Mouse (Mus musculus) intestine, embryonic 16.5 days (tissue): Measurements from ENCODE around the gene Aire. TPM values are rescaled to one million over a fixed set of nuclear protein-coding genes. Genes with fewer than 3 reads are reported as not detected.
"Not testable (repeated sequence)": the region's sequence is repeated elsewhere in the genome, so short reads cannot be mapped to it uniquely, and the experiment has no call there.

ENCODE experiments used
- ATAC-seq: fragments of 200-750 bp; cut with Nextera tagmentation; 2 replicates; pipeline ENCODE4 v1.8.0; 2017; ENCODE audit warnings: moderate TSS enrichment, moderate library complexity
- H3K27ac ChIP-seq: fragments of 300-500 bp; sonication (generic); 2 replicates; pipeline ENCODE4 v1.5.1; 2014; ENCODE audit warnings: mild to moderate bottlenecking, low read length
- H3K27me3 ChIP-seq: fragments of 300-500 bp; sonication (generic); replicated peaks from 2 replicates; pipeline ENCODE4 v1.6.1; 2014; ENCODE audit warnings: low read length, control low read depth, mixed read lengths; ENCODE audit not compliant: control insufficient read depth, insufficient read depth
- H3K36me3 ChIP-seq: fragments of 300-500 bp; sonication (generic); 2 replicates; pipeline ENCODE4 v1.6.1; 2014; ENCODE audit warnings: low read length, control low read depth; ENCODE audit not compliant: control insufficient read depth, insufficient read depth
- H3K4me1 ChIP-seq: fragments of 300-500 bp; sonication (generic); 2 replicates; pipeline ENCODE4 v1.6.1; 2014; ENCODE audit warnings: low read length, control low read depth, mixed read lengths; ENCODE audit not compliant: control insufficient read depth, insufficient read depth
- H3K4me2 ChIP-seq: fragments of 300-500 bp; sonication (generic); 2 replicates; pipeline ENCODE4 v1.6.1; 2014; ENCODE audit warnings: low read depth, low read length, control low read depth
- H3K4me3 ChIP-seq: fragments of 300-500 bp; sonication (generic); 2 replicates; pipeline ENCODE4 v1.5.1; 2014; ENCODE audit warnings: mild to moderate bottlenecking, low read length
- H3K9ac ChIP-seq: fragments of 300-500 bp; sonication (generic); 2 replicates; pipeline ENCODE4 v1.6.1; 2014; ENCODE audit warnings: low read depth, low read length
- H3K9me3 ChIP-seq: fragments of 300-500 bp; sonication (generic); 2 replicates; pipeline ENCODE4 v1.6.1; 2016; ENCODE audit warnings: low read length, control low read depth; ENCODE audit not compliant: control insufficient read depth
- WGBS: fragments of 180-500 bp; shearing (Covaris S2); extraction: QIAGEN DNeasy Blood & Tissue Kit; methylation state at CpG from one replicate; pipeline ENCODE4 v1.1.7; 2014; 5-methylcytosine and 5-hydroxymethylcytosine counted together
- polyA plus RNA-seq: library from polyadenylated mRNA; unstranded; fragments of >200 nt; fragmentation: Nextera tagmentation; extraction: Ambion mirVana; gene quantifications from 2 replicates; pipeline ENCODE4 v1.2.1, GENCODE M21; 2015

The Aire gene
- polyA plus RNA-seq, 1 experiment from 2014 or later: 0.20 TPM

DNA sequence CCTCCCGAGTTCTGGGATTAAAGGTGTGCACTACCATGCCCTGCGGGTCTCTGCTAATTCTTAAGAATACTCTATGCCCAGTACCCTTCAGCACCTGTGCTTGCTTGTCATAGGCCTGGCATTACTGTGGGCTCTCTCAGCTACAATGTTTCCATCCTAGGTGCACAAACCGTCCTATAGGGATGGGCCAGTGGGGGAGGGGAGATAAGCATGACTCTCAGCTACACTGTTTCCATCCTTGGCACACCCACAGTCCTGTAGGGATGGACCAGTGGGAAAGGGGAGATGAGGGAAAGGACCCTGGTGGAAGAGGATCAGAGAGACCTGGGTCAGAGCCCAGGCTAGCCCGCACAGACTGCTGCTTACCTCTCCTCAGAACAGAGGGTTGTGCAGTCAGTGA lies 6.3 kb downstream of the Aire start:
- 81% methylated on average over 4 of the region's 4 CpGs for WGBS
- no peak overlapping the region for H3K4me2 ChIP-seq
- ATAC-seq: no peak

DNA sequence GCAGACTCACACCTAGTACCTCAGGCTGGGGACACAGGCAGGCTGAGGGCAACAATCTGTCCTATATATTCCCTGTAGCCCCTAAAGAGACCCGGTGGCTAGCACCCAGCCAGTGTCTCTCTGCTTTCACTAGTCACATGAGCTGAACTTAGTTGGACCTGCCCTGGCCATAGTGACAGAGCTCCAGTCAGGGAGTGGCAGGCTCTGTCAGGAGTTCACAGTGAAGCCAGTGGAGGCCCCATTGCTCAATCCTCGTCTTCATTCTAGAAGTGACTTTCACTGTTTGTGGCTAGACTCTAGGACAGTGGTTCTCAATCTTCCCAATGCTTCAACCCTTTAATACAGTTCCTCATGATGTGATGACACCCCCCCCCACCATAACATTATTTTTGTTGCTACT lies 11.4 kb downstream of the Aire start:
- Histone ChIP-seq H3K4me3 (no peak overlapping the region), H3K4me1 (no peaks in the 10 kb centered on the region), H3K9me3 (no peaks in the 10 kb centered on the region), H3K9ac (no peak overlapping the region), H3K36me3 (no peaks in the 10 kb centered on the region), H3K4me2 (no peak overlapping the region), H3K27me3 (no peaks in the 10 kb centered on the region), H3K27ac (no peak overlapping the region)
- 63% methylated on average over 2 of the region's 2 CpGs for WGBS
- ATAC-seq: peak; percentile 68

More for the DNA sequence above, 6.3 kb downstream of the Aire start:
- Histone ChIP-seq H3K4me3 (no peak overlapping the region), H3K9ac (no peak overlapping the region), H3K36me3 (no peaks in the 10 kb centered on the region), H3K9me3 (no peaks in the 10 kb centered on the region), H3K4me1 (no peaks in the 10 kb centered on the region), H3K27ac (no peak overlapping the region), H3K27me3 (no peaks in the 10 kb centered on the region)

DNA sequence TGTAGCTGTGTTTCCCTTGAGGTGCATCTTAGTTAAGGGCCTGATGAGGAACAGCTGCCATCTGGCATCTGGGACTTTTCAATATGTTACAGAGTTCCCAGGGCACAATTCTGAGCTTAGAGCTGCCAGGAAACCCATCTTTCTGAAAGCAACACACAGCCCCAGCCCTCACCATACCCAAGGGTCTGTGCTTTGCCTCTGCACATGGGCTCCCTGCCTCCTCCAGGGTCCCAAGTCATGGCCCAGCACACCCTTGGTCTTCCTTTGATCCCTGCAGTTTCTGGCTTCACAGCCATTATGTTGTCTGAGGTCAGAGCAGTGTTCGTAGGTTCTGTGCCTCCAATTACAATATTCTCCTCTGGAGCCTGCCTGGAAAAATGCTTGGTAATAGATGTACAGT lies 14.3 kb downstream of the Aire start:
- no peak for ATAC-seq
- WGBS: 91% methylated on average over 1 of the region's 1 CpGs
- H3K9ac ChIP-seq: no peak overlapping the region

DNA sequence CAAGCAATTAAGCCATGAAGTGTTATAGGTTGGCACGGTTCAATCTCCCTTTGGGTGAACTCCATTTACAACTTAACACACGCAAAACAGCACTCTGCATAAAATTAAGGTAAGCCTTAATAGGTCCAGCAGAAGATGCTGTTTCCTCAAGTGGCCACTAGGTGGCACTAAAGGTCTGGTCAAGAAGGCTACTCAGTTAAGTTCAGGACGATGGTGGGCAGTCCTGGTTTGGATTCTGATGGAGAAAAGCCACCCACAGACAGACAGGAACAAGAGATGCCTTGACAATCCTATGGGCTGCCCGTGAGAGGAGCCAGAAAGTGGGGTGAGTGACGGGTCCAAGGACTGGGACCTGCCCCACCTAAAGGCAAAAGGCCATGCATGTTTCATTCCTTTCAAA lies 15.3 kb downstream of the Aire start:
- H3K9me3 ChIP-seq: no peaks in the 10 kb centered on the region
- ATAC-seq: peak; percentile 59
- H3K4me2 ChIP-seq: no peak overlapping the region
- no peak overlapping the region for H3K9ac ChIP-seq
- no peak overlapping the region for H3K4me3 ChIP-seq
- no peak overlapping the region for H3K27ac ChIP-seq
- H3K36me3 ChIP-seq: no peaks in the 10 kb centered on the region
- H3K4me1 ChIP-seq: no peaks in the 10 kb centered on the region
- 3% methylated on average over 5 of the region's 5 CpGs for WGBS
- H3K27me3 ChIP-seq: no peaks in the 10 kb centered on the region

More for the DNA sequence above, 14.3 kb downstream of the Aire start:
- Histone ChIP-seq H3K27ac (no peak overlapping the region), H3K9me3 (no peaks in the 10 kb centered on the region), H3K36me3 (no peaks in the 10 kb centered on the region), H3K4me1 (no peaks in the 10 kb centered on the region), H3K4me3 (no peak overlapping the region), H3K27me3 (no peaks in the 10 kb centered on the region), H3K4me2 (no peak overlapping the region)

DNA sequence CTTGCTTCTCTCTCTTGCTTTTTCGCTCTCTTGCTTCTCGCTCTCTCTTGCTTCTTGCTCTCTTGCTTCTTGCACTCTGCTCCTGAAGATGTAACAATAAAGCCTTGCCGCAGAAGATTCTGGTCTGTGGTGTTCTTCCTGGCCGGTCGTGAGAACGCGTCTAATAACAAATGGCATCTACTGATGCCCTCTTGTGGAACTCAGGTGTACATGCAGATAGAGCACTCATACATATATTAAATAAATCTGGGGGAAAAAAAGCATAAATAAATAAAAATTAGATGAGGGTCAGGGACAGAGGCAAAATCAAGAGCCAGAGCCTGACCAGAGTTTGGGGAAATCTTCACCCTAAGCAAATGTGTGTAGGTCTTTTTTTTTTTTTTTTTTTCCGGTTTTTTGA lies 18.0 kb downstream of the Aire start:
- not testable (repeated sequence) for H3K4me3 ChIP-seq, H3K4me1 ChIP-seq, H3K36me3 ChIP-seq, ATAC-seq, H3K27ac ChIP-seq, H3K9ac ChIP-seq, H3K9me3 ChIP-seq, H3K4me2 ChIP-seq, H3K27me3 ChIP-seq
- WGBS: 72% methylated on average over 6 of the region's 8 CpGs

DNA sequence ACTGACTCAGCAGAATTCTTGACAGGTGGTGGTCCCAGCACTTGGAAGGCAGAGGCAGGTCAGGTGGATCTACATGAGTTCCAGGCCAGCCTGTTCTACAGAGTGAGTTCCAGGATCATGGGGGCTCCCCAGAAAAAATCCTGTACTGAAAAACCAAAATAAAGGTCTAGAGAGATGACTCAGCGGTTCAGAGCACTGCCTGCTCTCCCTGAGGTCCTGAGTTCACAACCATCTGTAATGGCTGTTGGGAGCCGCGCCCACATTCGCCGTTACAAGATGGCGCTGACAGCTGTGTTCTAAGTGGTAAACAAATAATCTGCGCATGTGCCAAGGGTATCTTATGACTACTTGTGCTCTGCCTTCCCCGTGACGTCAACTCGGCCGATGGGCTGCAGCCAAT lies 23.4 kb downstream of the Aire start:
- H3K4me1 ChIP-seq, H3K4me3 ChIP-seq, H3K9me3 ChIP-seq, H3K27me3 ChIP-seq, ATAC-seq, H3K9ac ChIP-seq, H3K4me2 ChIP-seq, H3K36me3 ChIP-seq, H3K27ac ChIP-seq: not testable (repeated sequence)
- WGBS: 97% methylated on average over 6 of the region's 11 CpGs

DNA sequence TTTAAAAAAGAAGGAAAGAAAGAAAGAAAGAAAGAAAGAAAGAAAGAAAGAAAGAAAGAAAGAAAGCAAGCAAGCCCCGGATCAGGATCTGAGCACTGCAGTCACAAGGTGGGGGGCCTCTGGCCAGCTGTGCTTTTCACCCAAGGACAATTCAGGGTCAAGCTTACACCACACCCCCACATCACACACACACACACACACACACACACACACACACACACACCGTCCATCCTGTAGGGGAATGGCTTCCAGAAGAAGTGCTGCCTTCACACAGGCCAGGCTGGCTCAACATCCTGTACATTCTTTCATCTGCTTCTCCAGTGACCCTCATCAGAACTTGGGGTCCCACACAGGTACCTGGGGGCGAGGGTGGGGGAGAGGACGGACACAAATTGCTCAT lies 24.1 kb downstream of the Aire start:
- H3K36me3 ChIP-seq: no peaks in the 10 kb centered on the region
- H3K9ac ChIP-seq: no peak overlapping the region
- no peak overlapping the region for H3K27ac ChIP-seq
- no peak overlapping the region for H3K4me3 ChIP-seq
- no peaks in the 10 kb centered on the region for H3K9me3 ChIP-seq
- no peaks in the 10 kb centered on the region for H3K27me3 ChIP-seq
- peak; percentile 43; the same call in 1 of the 2 replicates for ATAC-seq
- peaks cover 4% of the 10 kb centered on the region for H3K4me1 ChIP-seq
- no peak overlapping the region; the same call in 1 of the 2 replicates for H3K4me2 ChIP-seq
- WGBS: 75% methylated on average over 4 of the region's 4 CpGs

DNA sequence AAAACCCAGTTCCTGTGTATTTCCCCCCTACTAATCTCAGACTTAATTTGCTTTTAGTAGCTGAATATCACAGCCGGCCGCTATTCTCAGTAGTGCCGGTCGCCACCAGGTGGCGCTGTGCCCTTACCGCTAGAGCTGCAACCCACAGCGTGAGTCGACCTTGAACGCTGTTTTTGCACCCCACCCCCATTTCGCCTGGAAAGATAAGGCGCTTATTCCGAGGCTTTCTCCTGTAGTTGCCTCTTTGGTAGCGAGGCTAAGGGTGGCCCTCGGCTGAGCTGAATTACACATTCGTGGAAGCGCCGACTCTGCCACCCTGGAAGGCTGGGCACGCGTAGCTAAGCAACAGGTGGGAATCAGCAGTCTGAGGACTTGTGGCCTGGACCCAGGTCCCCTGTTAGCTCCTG lies 24.6 kb downstream of the Aire start:
- Histone ChIP-seq H3K36me3 (no peaks in the 10 kb centered on the region), H3K27me3 (no peaks in the 10 kb centered on the region), H3K4me3 (peak overlapping the region; percentile 38), H3K27ac (no peak overlapping the region), H3K9ac (peak overlapping the region; percentile 60; the same call in 1 of the 2 replicates), H3K9me3 (no peaks in the 10 kb centered on the region), H3K4me1 (peaks cover 4% of the 10 kb centered on the region), H3K4me2 (peak overlapping the region; percentile 60)
- peak; percentile 85 for ATAC-seq
- WGBS: 19% methylated on average over 19 of the region's 19 CpGs

DNA sequence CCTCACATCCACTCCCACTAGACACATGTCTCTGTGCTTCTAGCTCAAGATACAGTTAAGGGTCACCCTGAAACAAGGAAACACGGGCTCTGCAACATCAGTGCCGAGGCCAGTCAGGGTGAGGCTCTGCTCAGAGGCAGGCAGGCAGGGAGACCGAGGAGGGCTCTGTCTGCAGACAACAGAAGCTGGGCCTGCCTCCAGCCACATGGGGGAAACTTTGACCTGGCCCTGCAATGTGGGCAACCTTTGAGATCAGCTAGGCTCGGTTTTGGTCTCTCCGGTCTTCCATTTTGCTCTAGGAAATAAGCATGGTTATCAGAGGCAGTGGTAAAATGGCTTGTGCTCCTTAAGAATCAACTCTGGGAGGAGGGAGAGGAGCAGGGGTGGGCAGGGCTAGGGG lies 27.0 kb downstream of the Aire start:
- Histone ChIP-seq H3K27me3 (no peaks in the 10 kb centered on the region), H3K4me2 (no peak overlapping the region), H3K36me3 (no peaks in the 10 kb centered on the region), H3K9ac (0 out of 2 replicates have a peak overlapping the region, but pooled peaks have one; percentile 10), H3K27ac (no peak overlapping the region), H3K4me3 (no peak overlapping the region), H3K9me3 (no peaks in the 10 kb centered on the region), H3K4me1 (peaks cover 4% of the 10 kb centered on the region)
- 53% methylated on average over 5 of the region's 5 CpGs for WGBS
- no peak for ATAC-seq

DNA sequence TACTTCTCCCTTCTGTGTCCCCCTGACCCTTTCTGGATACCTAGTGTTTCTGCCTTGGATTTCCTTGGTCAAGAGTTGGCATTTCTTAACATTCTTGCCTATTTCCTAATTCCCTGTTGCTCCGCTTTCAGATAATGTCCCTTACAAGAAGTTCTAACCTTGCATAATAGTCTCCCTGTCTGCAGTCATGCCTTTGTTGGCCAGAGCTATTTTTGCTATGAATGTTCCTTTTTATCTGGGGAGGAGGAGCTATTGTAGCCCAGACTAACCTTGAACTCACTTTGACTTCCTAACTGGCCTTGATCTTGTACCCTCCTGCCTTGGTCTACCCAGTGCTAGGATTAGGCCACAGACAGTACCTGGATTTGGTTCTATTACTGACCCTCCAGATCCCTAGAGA lies 27.9 kb downstream of the Aire start:
- ATAC-seq: no peak
- H3K4me1 ChIP-seq: peaks cover 4% of the 10 kb centered on the region
- no peak overlapping the region for H3K9ac ChIP-seq
- no peaks in the 10 kb centered on the region for H3K36me3 ChIP-seq
- no peak overlapping the region for H3K27ac ChIP-seq
- H3K27me3 ChIP-seq: no peaks in the 10 kb centered on the region
- H3K9me3 ChIP-seq: no peaks in the 10 kb centered on the region
- no peak overlapping the region for H3K4me3 ChIP-seq
- 85% methylated on average over 1 of the region's 1 CpGs for WGBS
- no peak overlapping the region for H3K4me2 ChIP-seq
